Mouse (Mus musculus): ENCODE data around the gene Lhx8. TPM values are rescaled to one million over a fixed set of nuclear protein-coding genes. Genes with fewer than 3 reads are reported as not detected.

Gene Lhx8
- total RNA-seq (2018; cell fraction: chromatin; rRNA removed): not detected
- total RNA-seq (2018; cell fraction: cytosol; rRNA removed): not detected
- total RNA-seq (2018; cell fraction: nucleus; rRNA removed): not detected
- not detected in 3 replicates for polyA plus RNA-seq (2018)

DNA sequence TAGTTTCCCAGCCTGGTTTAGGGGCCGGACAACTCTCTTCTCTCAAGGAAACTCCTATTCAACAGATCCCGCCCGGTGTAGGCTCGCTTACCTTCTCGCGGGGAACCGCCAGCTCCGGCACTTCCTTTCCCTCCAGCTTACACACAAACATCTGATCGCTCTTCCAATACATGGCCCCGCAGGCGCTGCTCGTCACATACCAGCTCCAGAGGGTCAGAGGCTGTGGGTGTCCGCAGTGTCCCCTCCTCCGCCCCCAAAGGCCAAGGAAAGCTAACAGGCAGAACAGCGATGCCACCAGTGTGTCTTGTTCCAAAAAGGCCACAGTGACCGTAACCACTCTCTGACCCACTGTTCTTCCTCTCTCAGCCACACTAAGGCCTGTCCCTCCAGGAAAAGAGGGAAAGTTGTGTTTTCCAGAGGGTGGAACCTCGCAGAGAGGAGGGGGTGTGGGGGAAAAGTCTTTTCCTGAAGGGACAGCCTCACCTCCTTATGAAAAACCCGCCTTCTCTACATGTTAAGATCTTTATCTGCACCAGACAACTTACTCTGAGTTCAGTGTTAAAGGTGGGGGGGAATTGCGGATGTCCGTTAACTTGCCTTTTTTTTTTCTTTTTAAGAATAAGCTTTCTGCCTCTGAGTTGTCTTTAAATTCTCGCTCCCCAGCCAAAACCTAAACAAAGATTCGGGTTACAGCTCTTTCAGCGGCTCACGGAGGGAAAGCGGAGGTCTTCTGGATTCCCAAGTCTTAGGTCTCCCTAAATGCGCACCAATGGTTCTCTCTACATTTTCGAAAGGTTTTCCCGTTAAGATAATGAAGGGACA lies at the start of gene Lhx8:
Gene Lhx8 (minus strand): TSS at position 479 of the 822 bp plus-strand sequence.
- no peak within 1 kb of the TSS for H3K4me3 ChIP-seq (ENCODE audit: inconsistent target)
- H3K79me2 ChIP-seq (ENCODE audit: inconsistent target): no peaks in the 10 kb centered on the region
- H3K36me3 ChIP-seq (ENCODE audit: inconsistent target): no peaks in the 10 kb centered on the region
- 4% methylated on average over 28 of the region's 28 CpGs for WGBS (ENCODE audit: missing documents)
- no peak within 1 kb of the TSS for H3K27ac ChIP-seq

GRCm38 (mm10) chr3:154373536-154373935 lies 43.1 kb upstream of the Lhx8 start:
- H3K36me3 ChIP-seq (ENCODE audit: inconsistent target): no peaks in the 10 kb centered on the region
- no peaks in the 10 kb centered on the region for H3K79me2 ChIP-seq (ENCODE audit: inconsistent target)
- H3K4me3 ChIP-seq (ENCODE audit: inconsistent target): no peak overlapping the region
- WGBS (ENCODE audit: missing documents): 76% methylated on average over 5 of the region's 5 CpGs
- H3K27ac ChIP-seq: no peak overlapping the region

GRCm38 (mm10) chr3:154372688-154373087 lies 42.2 kb upstream of the Lhx8 start:
- H3K79me2 ChIP-seq (ENCODE audit: inconsistent target): no peaks in the 10 kb centered on the region
- H3K36me3 ChIP-seq (ENCODE audit: inconsistent target): no peaks in the 10 kb centered on the region
- H3K27ac ChIP-seq: no peak overlapping the region
- H3K4me3 ChIP-seq (ENCODE audit: inconsistent target): no peak overlapping the region

DNA sequence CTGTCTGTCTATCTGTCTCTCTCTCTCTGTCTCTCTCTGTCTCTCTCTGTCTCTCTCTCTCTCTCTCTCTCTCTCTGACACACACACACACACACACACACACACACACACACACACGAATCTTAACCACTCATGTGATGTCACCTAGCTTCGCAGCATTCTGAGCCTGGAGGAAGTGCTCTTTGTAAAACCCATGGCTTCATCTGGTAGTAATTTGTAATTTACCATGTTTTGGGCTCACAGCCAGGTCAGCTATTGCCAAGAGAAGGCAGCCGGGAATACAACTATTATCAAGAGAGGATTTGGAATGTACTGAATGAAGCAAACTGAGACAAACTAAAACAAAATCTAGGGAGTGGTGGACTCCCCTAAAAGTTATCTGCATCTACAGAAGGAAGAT lies 36.9 kb upstream of the Lhx8 start:
- 80% methylated on average over 3 of the region's 3 CpGs for WGBS (ENCODE audit: missing documents)

DNA sequence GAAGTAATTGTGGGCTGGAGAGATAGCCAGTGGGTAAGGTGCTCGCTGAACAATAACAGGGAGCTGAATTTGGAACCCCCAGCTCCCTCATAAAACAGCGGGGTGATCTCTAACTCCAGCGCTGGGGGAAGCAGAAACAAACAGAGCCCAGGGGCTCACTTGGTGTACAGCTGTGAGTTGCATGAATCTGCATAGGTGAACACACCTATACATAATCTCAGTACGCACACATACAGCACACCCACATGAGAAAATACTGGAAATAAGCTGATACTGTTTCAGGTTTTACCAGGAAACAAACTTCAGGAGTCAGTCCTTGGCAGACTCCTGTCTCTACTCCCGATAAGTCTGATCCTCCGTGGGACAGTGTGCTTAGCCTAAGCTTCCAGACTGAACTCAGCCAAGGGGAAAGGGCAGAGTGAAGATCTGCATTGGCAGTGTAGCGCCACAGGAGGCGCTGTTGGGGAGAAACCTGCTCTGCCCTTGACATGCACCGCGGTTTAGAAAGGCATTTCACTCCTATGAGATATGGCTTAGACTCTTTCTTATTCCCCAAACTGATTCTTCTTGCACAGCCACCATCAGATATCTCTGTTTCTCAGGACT lies 34.2 kb upstream of the Lhx8 start:
- Histone ChIP-seq H3K36me3 (ENCODE audit: inconsistent target) (no peaks in the 10 kb centered on the region), H3K27ac (no peak overlapping the region), H3K4me3 (ENCODE audit: inconsistent target) (no peak overlapping the region), H3K79me2 (ENCODE audit: inconsistent target) (no peaks in the 10 kb centered on the region)
- WGBS (ENCODE audit: missing documents): 36% methylated on average over 10 of the region's 10 CpGs

More for the DNA sequence above, 36.9 kb upstream of the Lhx8 start:
- Histone ChIP-seq H3K27ac (no peak overlapping the region), H3K79me2 (ENCODE audit: inconsistent target) (no peaks in the 10 kb centered on the region), H3K4me3 (ENCODE audit: inconsistent target) (no peak overlapping the region), H3K36me3 (ENCODE audit: inconsistent target) (no peaks in the 10 kb centered on the region)

- no peak overlapping the region for H3K27ac ChIP-seq
- WGBS (ENCODE audit: missing documents): 32% methylated on average over 9 of the region's 9 CpGs
- no peak overlapping the region for H3K4me3 ChIP-seq (ENCODE audit: inconsistent target)
- no peaks in the 10 kb centered on the region for H3K79me2 ChIP-seq (ENCODE audit: inconsistent target)
- H3K36me3 ChIP-seq (ENCODE audit: inconsistent target): no peaks in the 10 kb centered on the region
Observed at GRCm38 (mm10) chr3:154363507-154363906, 33.0 kb upstream of the Lhx8 start.

GRCm38 (mm10) chr3:154359231-154359630 lies 28.8 kb upstream of the Lhx8 start:
- H3K79me2 ChIP-seq (ENCODE audit: inconsistent target): no peaks in the 10 kb centered on the region
- no peaks in the 10 kb centered on the region for H3K36me3 ChIP-seq (ENCODE audit: inconsistent target)
- H3K4me3 ChIP-seq (ENCODE audit: inconsistent target): no peak overlapping the region
- H3K27ac ChIP-seq: no peak overlapping the region
- WGBS (ENCODE audit: missing documents): 79% methylated on average over 2 of the region's 2 CpGs

GRCm38 (mm10) chr3:154340294-154340914 lies 9.9 kb upstream of the Lhx8 start:
- WGBS (ENCODE audit: missing documents): 87% methylated on average over 13 of the region's 13 CpGs
- H3K4me3 ChIP-seq (ENCODE audit: inconsistent target): no peak overlapping the region
- no peaks in the 10 kb centered on the region for H3K36me3 ChIP-seq (ENCODE audit: inconsistent target)
- H3K79me2 ChIP-seq (ENCODE audit: inconsistent target): no peaks in the 10 kb centered on the region
- no peak overlapping the region for H3K27ac ChIP-seq

DNA sequence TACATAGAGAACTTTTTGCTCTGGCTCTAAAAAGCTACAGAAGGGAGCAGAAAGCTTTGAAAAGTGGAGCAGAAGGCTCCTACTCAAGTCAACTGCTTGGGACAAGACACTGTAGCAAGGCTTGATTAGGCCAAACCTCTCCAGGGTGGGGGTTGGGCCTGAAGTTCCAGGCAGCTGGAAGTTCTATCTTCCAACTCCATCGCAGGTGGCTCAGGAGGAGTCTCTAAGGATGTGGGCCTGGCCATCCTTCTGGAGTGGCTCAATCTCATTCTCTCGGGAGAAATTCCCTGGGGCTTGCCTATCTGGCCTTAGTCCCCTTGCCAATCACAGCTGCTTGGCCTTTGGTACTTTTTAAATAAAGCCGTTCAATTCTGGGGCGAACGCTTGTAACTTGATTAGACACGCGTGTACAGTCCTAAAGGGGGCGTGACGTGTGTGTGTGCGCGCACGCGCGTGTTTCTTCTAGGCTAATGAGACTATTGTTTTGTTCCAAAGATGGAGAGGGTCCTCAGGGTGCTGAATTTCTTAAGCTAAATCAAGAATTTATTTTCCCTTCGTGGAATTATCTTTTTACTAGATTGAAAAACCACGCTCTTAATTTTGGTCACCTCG lies 9.3 kb upstream of the Lhx8 start:
- H3K27ac ChIP-seq: no peak overlapping the region
- no peak overlapping the region for H3K4me3 ChIP-seq (ENCODE audit: inconsistent target)
- no peaks in the 10 kb centered on the region for H3K36me3 ChIP-seq (ENCODE audit: inconsistent target)
- H3K79me2 ChIP-seq (ENCODE audit: inconsistent target): no peaks in the 10 kb centered on the region
- WGBS (ENCODE audit: missing documents): 92% methylated on average over 17 of the region's 17 CpGs

- Histone ChIP-seq H3K27ac (no peak overlapping the region), H3K4me3 (ENCODE audit: inconsistent target) (no peak overlapping the region), H3K79me2 (ENCODE audit: inconsistent target) (no peaks in the 10 kb centered on the region), H3K36me3 (ENCODE audit: inconsistent target) (no peaks in the 10 kb centered on the region)
- under 1% methylated on average over 9 of the region's 10 CpGs for WGBS (ENCODE audit: missing documents)
Observed at GRCm38 (mm10) chr3:154334806-154335205, 4.3 kb upstream of the Lhx8 start.

GRCm38 (mm10) chr3:154333401-154333999 lies 3.0 kb upstream of the Lhx8 start:
- Histone ChIP-seq H3K79me2 (ENCODE audit: inconsistent target) (no peaks in the 10 kb centered on the region), H3K4me3 (ENCODE audit: inconsistent target) (no peak overlapping the region), H3K36me3 (ENCODE audit: inconsistent target) (no peaks in the 10 kb centered on the region), H3K27ac (no peak overlapping the region)
- 8% methylated on average over 16 of the region's 16 CpGs for WGBS (ENCODE audit: missing documents)

- no peak overlapping the region for H3K4me3 ChIP-seq (ENCODE audit: inconsistent target)
- H3K36me3 ChIP-seq (ENCODE audit: inconsistent target): no peaks in the 10 kb centered on the region
- no peak overlapping the region for H3K27ac ChIP-seq
- 4% methylated on average over 15 of the region's 15 CpGs for WGBS (ENCODE audit: missing documents)
- H3K79me2 ChIP-seq (ENCODE audit: inconsistent target): no peaks in the 10 kb centered on the region
Observed at GRCm38 (mm10) chr3:154332941-154333340, 2.5 kb upstream of the Lhx8 start.

GRCm38 (mm10) chr3:154332213-154332530 lies 1.7 kb upstream of the Lhx8 start:
- Histone ChIP-seq H3K79me2 (ENCODE audit: inconsistent target) (no peaks in the 10 kb centered on the region), H3K36me3 (ENCODE audit: inconsistent target) (no peaks in the 10 kb centered on the region), H3K27ac (no peak overlapping the region), H3K4me3 (ENCODE audit: inconsistent target) (no peak overlapping the region)
- WGBS (ENCODE audit: missing documents): under 1% methylated on average over 20 of the region's 20 CpGs

DNA sequence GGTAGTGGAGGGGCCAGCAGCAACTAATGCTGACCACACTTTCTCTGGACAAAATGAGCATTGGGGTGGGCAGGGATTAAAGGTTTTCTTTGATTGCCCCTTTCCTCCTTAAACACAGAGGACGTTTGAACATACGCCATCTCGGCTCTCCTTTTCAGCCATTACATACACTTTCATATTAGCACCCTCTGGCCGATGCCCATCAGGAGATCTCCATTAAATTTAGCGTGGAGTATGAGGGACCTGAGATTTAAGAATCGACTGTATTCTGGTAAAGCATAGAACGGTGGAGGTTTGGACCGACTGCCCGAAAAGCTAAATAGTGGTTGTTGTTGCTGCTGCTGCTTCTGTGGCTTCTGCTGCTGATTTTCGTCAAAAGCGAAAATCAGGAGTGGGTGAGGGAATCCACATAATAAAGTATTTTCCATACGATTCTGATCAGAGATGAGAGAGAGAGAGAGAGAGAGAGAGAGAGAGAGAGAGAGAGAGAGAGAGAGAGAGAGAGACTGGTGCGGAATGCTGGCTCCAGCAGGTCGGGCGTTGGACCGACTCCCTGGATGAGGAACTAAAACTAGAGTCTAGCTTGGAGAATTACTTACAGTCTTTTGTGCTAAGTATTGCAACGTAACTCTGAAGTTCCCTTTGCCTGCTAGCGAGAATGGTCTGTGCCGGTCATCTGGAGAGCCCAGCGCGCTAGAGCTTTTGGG lies 1.2 kb upstream of the Lhx8 start:
- Histone ChIP-seq H3K79me2 (ENCODE audit: inconsistent target) (no peaks in the 10 kb centered on the region), H3K4me3 (ENCODE audit: inconsistent target) (no peak overlapping the region), H3K27ac (no peak overlapping the region), H3K36me3 (ENCODE audit: inconsistent target) (no peaks in the 10 kb centered on the region)
- 3% methylated on average over 21 of the region's 21 CpGs for WGBS (ENCODE audit: missing documents)

Measured in macrophage (primary cell).